Mouse (Mus musculus) spleen, postnatal 14 days (tissue): ENCODE data around the gene Rbp2.

ENCODE experiments used
- DNase-seq, 2 experiments: peaks; one replicate each; pipeline ENCODE4 v3.0.0; 2021 to 2022; ENCODE audit warnings: low spot score in 2 of 2

The Rbp2 gene

GRCm38 (mm10) chr9:98524786-98525542 lies 39.0 kb downstream of the Rbp2 start:
- DNase-seq, result no peak

- no peak for DNase-seq
Observed at GRCm38 (mm10) chr9:98525543-98525924, 39.6 kb downstream of the Rbp2 start.

DNA sequence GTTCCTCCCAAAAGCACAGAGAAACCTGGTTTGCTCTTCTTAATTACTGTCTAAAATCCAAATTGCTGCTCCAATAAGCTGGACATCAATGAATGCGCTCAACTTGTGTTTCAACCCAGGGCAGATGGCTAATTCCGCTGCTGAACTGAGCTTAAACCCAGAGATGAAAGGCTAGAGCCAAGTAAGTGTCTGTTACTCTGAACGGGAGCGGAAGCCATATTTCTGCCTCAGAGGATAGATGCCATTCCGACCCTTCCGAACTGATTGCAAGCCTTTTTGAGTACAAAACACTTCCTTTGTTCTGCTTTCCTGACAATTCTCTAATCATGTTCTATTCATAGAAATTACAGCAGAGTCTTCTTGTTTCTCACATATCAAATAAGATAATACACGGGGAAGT lies 41.3 kb downstream of the Rbp2 start:
- no peak for DNase-seq

DNA sequence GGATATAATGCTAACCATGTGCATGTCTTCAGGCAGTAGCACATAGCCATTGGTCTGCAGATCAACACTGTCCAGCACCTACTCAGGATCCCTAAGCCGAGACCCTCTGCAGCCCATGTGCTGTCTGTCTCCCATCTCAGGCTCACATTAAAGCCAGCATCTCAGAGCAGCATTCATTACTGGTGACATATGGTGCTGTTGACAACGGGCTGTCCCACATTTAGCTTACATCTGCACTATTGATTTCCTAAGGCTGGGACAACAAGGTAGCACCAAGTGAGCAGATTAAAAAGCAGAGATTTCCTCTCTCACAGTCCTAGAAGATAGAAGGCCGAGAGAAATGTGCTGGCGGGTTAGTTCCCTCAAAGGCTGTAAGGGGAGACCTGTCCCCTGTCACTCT lies 43.9 kb downstream of the Rbp2 start:
- DNase-seq, result no peak

GRCm38 (mm10) chr9:98530999-98531398 lies 45.1 kb downstream of the Rbp2 start:
- DNase-seq, result no peak

DNA sequence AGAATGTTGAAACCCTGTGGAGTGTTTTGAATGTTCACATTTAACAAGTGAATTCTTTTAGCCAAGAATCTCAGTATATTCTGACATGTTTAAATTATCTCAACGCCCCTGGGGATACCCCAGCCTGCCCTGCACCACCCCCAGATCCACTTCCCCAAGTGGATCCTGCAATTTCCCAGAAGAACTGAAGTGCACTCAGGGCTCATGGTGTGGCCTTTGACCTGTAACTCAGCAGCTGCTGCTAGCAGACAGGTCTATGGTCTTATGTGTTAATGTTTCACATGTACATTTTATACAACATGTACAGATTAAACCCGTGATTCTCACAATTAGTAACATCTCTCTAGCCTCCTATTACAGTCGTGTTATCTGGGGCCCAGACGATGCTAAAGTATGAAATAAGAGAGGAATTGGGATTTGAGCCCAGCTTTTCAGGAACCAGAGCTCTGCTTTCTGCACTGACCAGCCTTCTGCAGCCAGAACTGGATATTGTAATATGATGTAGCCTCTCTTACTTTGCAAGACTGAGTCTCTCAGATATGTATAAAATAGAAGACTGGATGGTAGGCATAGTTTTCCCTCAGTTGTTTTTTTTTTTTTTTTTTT lies 48.9 kb downstream of the Rbp2 start:
- no peak for DNase-seq

- no peak for DNase-seq
Observed at GRCm38 (mm10) chr9:98535763-98536162, 49.8 kb downstream of the Rbp2 start.

- DNase-seq, result no peak
Observed at GRCm38 (mm10) chr9:98538017-98538712, 52.2 kb downstream of the Rbp2 start.

- DNase-seq, result peak in 1 of 2 experiments; percentile 35
Observed at GRCm38 (mm10) chr9:98538713-98539360, 52.9 kb downstream of the Rbp2 start.

DNA sequence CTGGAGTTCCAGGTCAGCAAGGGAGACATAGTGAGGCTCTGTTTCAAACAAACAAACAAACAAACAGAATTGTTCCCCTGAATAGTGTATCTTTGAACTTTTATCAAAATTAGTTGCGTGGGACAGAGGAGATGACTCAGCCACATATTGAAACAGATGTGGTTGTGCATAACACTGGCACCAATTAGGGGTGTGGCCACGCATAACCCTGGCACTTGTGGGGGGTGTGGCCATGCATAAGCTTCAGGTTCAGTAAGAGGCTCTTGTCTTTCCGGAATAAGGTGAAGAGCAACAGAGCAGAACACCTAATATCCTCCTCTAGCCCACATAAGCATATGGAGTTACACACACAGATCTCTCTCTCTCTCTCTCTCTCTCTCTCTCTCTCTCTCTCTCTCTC lies 58.1 kb downstream of the Rbp2 start:
- DNase-seq, result no peak
